Mouse (Mus musculus): ENCODE measurements around the gene Tjap1. TPM values are rescaled to one million over a fixed set of nuclear protein-coding genes. Genes with fewer than 3 reads are reported as not detected.

The Tjap1 gene
- polyA plus RNA-seq, 1 experiment from 2014 or later, result 6.2 TPM

DNA sequence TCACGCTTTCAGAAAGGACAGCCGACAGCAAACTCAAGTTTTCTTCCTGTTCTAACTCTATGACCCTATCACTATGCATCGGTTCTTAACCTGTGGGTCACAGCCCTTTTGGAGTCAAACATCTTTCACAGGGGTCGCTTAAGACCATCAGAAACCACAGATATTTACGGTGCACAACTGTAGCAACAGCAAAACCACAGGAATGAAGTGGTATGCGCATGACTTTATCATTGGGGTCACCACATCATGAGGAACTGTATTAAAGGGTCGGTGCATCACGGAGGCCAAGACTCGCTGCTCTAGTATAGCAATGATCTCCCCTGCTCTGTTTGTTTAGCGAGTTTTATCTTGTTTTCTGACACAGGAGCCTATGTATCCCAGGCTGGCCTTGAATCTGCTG lies 33.0 kb upstream of the Tjap1 start:
- Histone ChIP-seq H3K9ac (replicated peaks) (no peak overlapping the region), H3K4me2 (ENCODE audit: low read depth, low read length) (no peak overlapping the region), H3K4me3 (ENCODE audit: low read depth, low read length) (no peak overlapping the region), H3K27me3 (ENCODE audit: insufficient read depth, low read length) (no peaks in the 10 kb centered on the region), H3K4me1 (ENCODE audit: insufficient read depth) (no peaks in the 10 kb centered on the region), H3K9me3 (ENCODE audit: low read length) (no peaks in the 10 kb centered on the region), H3K27ac (ENCODE audit: low read depth) (no peak overlapping the region), H3K36me3 (replicated peaks; ENCODE audit: insufficient read depth, low read length) (0 out of 2 replicates have a peak, but pooled peaks cover 4% of the 10 kb centered on the region)
- TF ChIP-seq EP300 (IDR thresholded peaks at IDR 0.05; ENCODE audit: low read depth) (no peak), CTCF (IDR thresholded peaks at IDR 0.05; ENCODE audit: low read depth) (no peak)
- no peak for ATAC-seq
- DNase-seq, result no peak
- WGBS (ENCODE audit: insufficient replicate concordance), result 65% methylated on average over 10 of the region's 10 CpGs

DNA sequence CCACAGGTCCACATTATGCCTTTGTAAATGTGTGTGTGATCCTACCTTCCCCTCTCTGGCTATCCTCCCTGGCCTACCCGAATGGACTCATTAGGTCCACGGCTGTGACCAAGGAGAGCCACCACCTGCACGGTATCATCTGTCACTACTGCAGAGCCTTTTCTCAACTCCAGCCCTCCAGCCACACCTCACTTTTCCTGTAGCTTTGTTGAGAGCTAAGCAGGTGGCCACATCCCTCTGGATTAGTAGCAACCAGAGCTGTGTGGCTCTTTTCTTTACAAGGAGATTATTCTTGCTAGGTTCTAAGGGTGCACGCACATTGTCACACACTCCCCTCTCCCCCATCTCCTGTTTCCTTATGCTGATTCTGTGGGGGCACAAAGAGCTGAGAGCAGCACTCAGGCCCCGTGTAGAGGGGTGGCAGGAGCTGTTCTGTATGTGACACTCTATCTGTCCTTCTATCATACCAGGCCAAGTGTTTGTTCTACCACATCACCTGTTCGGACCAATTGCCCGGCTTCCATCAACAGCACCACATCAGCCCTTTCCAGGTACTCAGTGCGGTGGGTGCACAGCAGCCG lies 30.4 kb upstream of the Tjap1 start:
- ATAC-seq (no peak), DNase-seq (no peak)
- H3K36me3 ChIP-seq (replicated peaks; ENCODE audit: insufficient read depth, low read length), result 0 out of 2 replicates have a peak, but pooled peaks cover 4% of the 10 kb centered on the region
- H3K9me3 ChIP-seq (ENCODE audit: low read length), result no peaks in the 10 kb centered on the region
- H3K4me1 ChIP-seq (ENCODE audit: insufficient read depth), result no peaks in the 10 kb centered on the region
- WGBS (ENCODE audit: insufficient replicate concordance), result 80% methylated on average over 9 of the region's 9 CpGs
- H3K27me3 ChIP-seq (ENCODE audit: insufficient read depth, low read length), result no peaks in the 10 kb centered on the region
- H3K4me2 ChIP-seq (ENCODE audit: low read depth, low read length), result no peak overlapping the region
- TF ChIP-seq EP300 (IDR thresholded peaks at IDR 0.05; ENCODE audit: low read depth) (no peak), CTCF (IDR thresholded peaks at IDR 0.05; ENCODE audit: low read depth) (no peak)
- H3K4me3 ChIP-seq (ENCODE audit: low read depth, low read length), result no peak overlapping the region
- H3K27ac ChIP-seq (ENCODE audit: low read depth), result no peak overlapping the region
- no peak overlapping the region for H3K9ac ChIP-seq (replicated peaks)

DNA sequence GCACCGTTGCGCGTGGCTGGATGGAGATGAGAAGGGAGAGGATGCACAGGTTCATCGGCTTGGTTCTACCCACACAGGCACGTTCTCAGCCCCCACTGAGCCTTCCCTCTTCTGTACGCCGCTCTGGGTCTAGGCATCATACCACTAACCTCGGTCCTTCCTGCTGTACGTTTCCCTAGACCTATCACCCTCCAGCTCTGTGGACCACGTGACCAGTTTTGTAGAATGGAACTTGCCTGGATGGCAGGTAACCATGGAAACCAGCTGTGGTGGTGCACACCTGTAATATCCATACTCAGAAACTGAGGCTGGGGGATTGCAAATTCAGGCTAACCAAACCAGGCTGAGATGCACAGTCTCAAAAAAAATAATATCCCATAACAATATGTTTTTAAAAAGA lies 27.7 kb upstream of the Tjap1 start:
- no peaks in the 10 kb centered on the region for H3K9me3 ChIP-seq (ENCODE audit: low read length)
- no peaks in the 10 kb centered on the region for H3K27me3 ChIP-seq (ENCODE audit: insufficient read depth, low read length)
- DNase-seq (no peak), ATAC-seq (no peak)
- H3K36me3 ChIP-seq (replicated peaks; ENCODE audit: insufficient read depth, low read length), result 0 out of 2 replicates have a peak, but pooled peaks cover 6% of the 10 kb centered on the region
- no peak overlapping the region for H3K4me3 ChIP-seq (ENCODE audit: low read depth, low read length)
- no peak overlapping the region for H3K4me2 ChIP-seq (ENCODE audit: low read depth, low read length)
- no peak overlapping the region for H3K27ac ChIP-seq (ENCODE audit: low read depth)
- H3K9ac ChIP-seq (replicated peaks), result no peak overlapping the region
- no peak for TF ChIP-seq EP300 (IDR thresholded peaks at IDR 0.05; ENCODE audit: low read depth)
- no peak for TF ChIP-seq CTCF (IDR thresholded peaks at IDR 0.05; ENCODE audit: low read depth)
- H3K4me1 ChIP-seq (ENCODE audit: insufficient read depth), result no peaks in the 10 kb centered on the region
- WGBS (ENCODE audit: insufficient replicate concordance), result 80% methylated on average over 10 of the region's 10 CpGs

DNA sequence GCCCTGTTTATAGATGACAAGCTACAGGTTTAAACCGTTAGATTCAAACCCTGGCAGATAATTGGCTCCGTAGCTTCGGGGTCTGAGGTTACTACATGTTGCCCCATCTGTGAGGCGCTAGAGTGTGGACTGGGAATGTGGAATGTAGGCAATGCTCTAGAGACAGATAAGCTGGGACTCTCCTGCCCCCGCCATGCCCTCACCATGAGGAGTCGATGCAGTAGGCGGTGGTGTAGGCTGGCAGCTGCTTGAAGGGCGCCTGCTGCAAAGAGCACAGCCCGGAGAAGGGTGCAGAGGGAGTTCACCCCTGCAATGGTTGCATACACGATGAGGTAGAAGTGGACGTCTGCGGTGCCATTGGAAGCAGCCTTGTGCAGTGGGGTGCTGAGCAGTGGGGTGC lies 27.0 kb upstream of the Tjap1 start:
- TF ChIP-seq CTCF (IDR thresholded peaks at IDR 0.05; ENCODE audit: low read depth) (no peak), EP300 (IDR thresholded peaks at IDR 0.05; ENCODE audit: low read depth) (no peak)
- 0 out of 2 replicates have a peak, but pooled peaks cover 6% of the 10 kb centered on the region for H3K36me3 ChIP-seq (replicated peaks; ENCODE audit: insufficient read depth, low read length)
- no peaks in the 10 kb centered on the region for H3K9me3 ChIP-seq (ENCODE audit: low read length)
- H3K27me3 ChIP-seq (ENCODE audit: insufficient read depth, low read length), result no peaks in the 10 kb centered on the region
- no peak overlapping the region for H3K9ac ChIP-seq (replicated peaks)
- H3K27ac ChIP-seq (ENCODE audit: low read depth), result no peak overlapping the region
- DNase-seq, result no peak
- H3K4me3 ChIP-seq (ENCODE audit: low read depth, low read length), result no peak overlapping the region
- H3K4me2 ChIP-seq (ENCODE audit: low read depth, low read length), result no peak overlapping the region
- no peak for ATAC-seq
- 74% methylated on average over 12 of the region's 12 CpGs for WGBS (ENCODE audit: insufficient replicate concordance)
- H3K4me1 ChIP-seq (ENCODE audit: insufficient read depth), result no peaks in the 10 kb centered on the region

DNA sequence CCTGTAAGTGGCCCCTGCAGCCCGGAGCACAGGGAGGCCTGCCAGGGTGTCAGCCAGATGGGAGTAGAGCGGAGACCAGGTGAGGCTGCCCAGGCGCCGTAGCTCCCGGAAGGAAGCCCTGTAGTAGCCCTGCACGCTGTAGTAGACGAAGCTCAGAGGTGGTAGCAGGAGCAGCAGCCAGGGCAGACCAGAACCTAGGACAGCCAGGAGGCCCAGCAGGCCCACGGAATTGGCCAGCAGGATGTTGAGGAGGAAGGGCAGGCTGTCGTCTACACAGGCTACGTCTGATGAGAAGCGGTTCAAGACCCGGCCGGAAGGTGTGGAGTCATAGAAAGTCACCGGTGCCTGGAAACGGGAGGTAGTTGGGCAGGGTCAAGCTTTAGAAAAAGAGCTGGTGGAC lies 24.1 kb upstream of the Tjap1 start:
- H3K4me2 ChIP-seq (ENCODE audit: low read depth, low read length), result no peak overlapping the region
- no peaks in the 10 kb centered on the region; the same call in 1 of the 2 replicates for H3K4me1 ChIP-seq (ENCODE audit: insufficient read depth)
- TF ChIP-seq CTCF (IDR thresholded peaks at IDR 0.05; ENCODE audit: low read depth), result no peak
- TF ChIP-seq EP300 (IDR thresholded peaks at IDR 0.05; ENCODE audit: low read depth), result no peak
- no peak overlapping the region for H3K9ac ChIP-seq (replicated peaks)
- H3K4me3 ChIP-seq (ENCODE audit: low read depth, low read length), result no peak overlapping the region
- 0 out of 2 replicates have a peak, but pooled peaks cover 2% of the 10 kb centered on the region for H3K36me3 ChIP-seq (replicated peaks; ENCODE audit: insufficient read depth, low read length)
- H3K9me3 ChIP-seq (ENCODE audit: low read length), result no peaks in the 10 kb centered on the region
- H3K27ac ChIP-seq (ENCODE audit: low read depth), result no peak overlapping the region
- DNase-seq (no peak), ATAC-seq (no peak)
- WGBS (ENCODE audit: insufficient replicate concordance), result 84% methylated on average over 15 of the region's 15 CpGs
- H3K27me3 ChIP-seq (ENCODE audit: insufficient read depth, low read length), result no peaks in the 10 kb centered on the region

DNA sequence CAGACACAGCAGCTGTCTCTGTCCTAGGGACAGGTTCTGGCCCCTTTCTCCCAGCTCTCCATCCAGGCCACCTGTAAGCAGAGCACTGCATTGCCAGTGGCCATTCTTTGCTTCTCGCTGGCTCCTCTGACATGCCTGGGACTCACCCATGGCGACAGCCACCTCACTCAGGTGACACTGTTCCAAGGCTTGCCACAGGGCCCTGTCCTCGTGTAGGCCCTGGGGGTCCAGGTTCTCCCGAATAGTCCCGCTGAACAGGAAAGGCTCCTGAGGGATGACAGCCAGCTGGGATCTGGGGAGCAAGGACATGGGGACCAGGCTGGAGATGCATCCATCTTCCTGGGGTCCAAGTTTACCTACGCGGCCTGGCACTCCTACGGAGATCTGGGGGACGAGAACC lies 21.4 kb upstream of the Tjap1 start:
- Histone ChIP-seq H3K4me2 (ENCODE audit: low read depth, low read length) (no peak overlapping the region), H3K9ac (replicated peaks) (no peak overlapping the region), H3K4me3 (ENCODE audit: low read depth, low read length) (no peak overlapping the region), H3K36me3 (replicated peaks; ENCODE audit: insufficient read depth, low read length) (0 out of 2 replicates have a peak, but pooled peaks cover 2% of the 10 kb centered on the region), H3K27me3 (ENCODE audit: insufficient read depth, low read length) (peaks cover 6% of the 10 kb centered on the region; the same call in 1 of the 2 replicates), H3K27ac (ENCODE audit: low read depth) (no peak overlapping the region), H3K4me1 (ENCODE audit: insufficient read depth) (no peaks in the 10 kb centered on the region; the same call in 1 of the 2 replicates), H3K9me3 (ENCODE audit: low read length) (no peaks in the 10 kb centered on the region)
- TF ChIP-seq CTCF (IDR thresholded peaks at IDR 0.05; ENCODE audit: low read depth), result no peak
- DNase-seq (no peak), ATAC-seq (no peak)
- WGBS (ENCODE audit: insufficient replicate concordance), result 92% methylated on average over 9 of the region's 9 CpGs

Measured in liver, postnatal 0 days (tissue).